Mouse (Mus musculus): ENCODE measurements around the gene Tom1. TPM values are rescaled to one million over a fixed set of nuclear protein-coding genes. Genes with fewer than 3 reads are reported as not detected.

Gene Tom1
- polyA plus RNA-seq, 1 experiment from 2014 or later, result 13.2 TPM

DNA sequence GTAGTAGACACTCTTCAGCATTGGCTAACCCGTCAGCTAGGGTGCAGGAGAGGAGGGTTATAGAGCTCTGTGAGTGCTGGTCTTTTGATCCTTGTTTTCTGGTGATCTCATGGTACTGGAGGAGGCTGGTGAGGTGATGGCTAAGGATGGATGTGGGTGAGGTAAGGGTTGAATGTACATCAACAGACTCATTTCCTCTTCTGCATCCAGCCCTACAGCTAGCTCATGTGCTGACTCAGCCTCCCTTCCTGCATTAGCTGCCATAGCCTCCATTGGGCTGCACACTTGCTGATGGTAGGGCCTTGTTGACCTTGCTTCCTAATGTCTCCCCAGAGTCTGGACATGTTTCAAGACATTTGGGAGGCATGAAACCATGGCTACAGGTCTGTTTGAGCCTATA lies 9.5 kb downstream of the Tom1 start:
- Histone ChIP-seq H3K4me3 (replicated peaks) (no peak overlapping the region), H3K4me1 (replicated peaks) (peaks cover 11% of the 10 kb centered on the region), H3K36me3 (no peaks in the 10 kb centered on the region), H3K27me3 (no peaks in the 10 kb centered on the region), H3K4me2 (no peak overlapping the region), H3K9ac (no peak overlapping the region), H3K9me3 (replicated peaks) (no peaks in the 10 kb centered on the region), H3K27ac (no peak overlapping the region)
- WGBS (ENCODE audit: insufficient replicate concordance), result 74% methylated on average over 1 of the region's 1 CpGs
- peak; percentile 13; the same call in 1 of the 2 replicates for ATAC-seq (ENCODE audit: low read depth)
- no peak for DNase-seq

DNA sequence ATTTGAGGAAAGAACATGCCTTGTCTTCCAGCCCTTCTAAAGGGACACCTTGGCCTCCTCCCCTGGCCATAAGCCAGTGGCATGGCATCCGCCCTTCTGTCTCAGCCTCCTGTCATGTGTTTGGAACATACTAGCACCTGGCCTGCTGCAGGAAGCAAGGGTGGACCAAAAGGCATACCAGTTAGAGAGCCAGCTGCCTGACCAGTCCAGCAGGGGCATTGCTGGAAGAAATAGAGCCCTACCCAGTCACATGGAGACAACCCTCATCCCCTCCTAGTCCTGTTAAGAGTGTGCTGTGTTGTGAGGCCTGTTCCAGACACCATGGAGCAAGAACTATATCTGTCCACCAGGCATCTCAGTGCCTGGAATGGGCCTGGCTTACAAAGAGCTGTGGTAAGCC lies 12.8 kb downstream of the Tom1 start:
- Histone ChIP-seq H3K27me3 (no peaks in the 10 kb centered on the region), H3K36me3 (no peaks in the 10 kb centered on the region), H3K9me3 (replicated peaks) (no peaks in the 10 kb centered on the region), H3K9ac (no peak overlapping the region), H3K4me2 (no peak overlapping the region), H3K27ac (no peak overlapping the region), H3K4me1 (replicated peaks) (no peaks in the 10 kb centered on the region), H3K4me3 (replicated peaks) (no peak overlapping the region)
- WGBS (ENCODE audit: insufficient replicate concordance), result 65% methylated on average over 1 of the region's 1 CpGs
- DNase-seq (no peak), ATAC-seq (ENCODE audit: low read depth) (no peak)

GRCm38 (mm10) chr8:75047784-75048183 lies 14.3 kb downstream of the Tom1 start:
- H3K36me3 ChIP-seq, result 0 out of 2 replicates have a peak, but pooled peaks cover 5% of the 10 kb centered on the region
- 79% methylated on average over 3 of the region's 3 CpGs for WGBS (ENCODE audit: insufficient replicate concordance)
- H3K4me1 ChIP-seq (replicated peaks), result no peaks in the 10 kb centered on the region
- ATAC-seq (ENCODE audit: low read depth) (no peak), DNase-seq (no peak)
- no peak overlapping the region for H3K4me3 ChIP-seq (replicated peaks)
- no peaks in the 10 kb centered on the region for H3K27me3 ChIP-seq
- no peaks in the 10 kb centered on the region for H3K9me3 ChIP-seq (replicated peaks)
- H3K9ac ChIP-seq, result no peak overlapping the region; the same call in 1 of the 2 replicates
- no peak overlapping the region for H3K27ac ChIP-seq
- H3K4me2 ChIP-seq, result no peak overlapping the region

DNA sequence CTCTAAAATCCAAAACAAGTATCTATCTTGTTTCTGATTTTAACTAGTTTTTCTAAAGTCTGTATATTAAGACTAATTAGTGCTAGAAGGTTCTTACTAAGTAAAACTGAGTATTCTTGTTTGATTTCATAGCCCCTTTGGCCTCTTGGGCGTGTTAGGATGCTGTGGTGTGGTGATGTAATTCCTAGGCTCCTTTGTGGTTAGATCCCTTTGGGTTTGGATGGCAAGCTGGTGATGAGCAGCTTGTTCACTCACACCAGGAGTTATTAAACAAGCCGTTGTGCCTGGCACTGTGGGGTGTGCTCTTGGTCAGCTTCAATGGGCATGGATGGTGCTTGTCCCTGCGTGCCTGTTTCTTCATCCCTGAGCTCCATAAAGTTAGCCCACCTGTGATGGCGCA lies 19.8 kb downstream of the Tom1 start:
- H3K27me3 ChIP-seq, result no peaks in the 10 kb centered on the region
- peaks cover 10% of the 10 kb centered on the region; the same call in 1 of the 2 replicates for H3K36me3 ChIP-seq
- H3K4me2 ChIP-seq, result no peak overlapping the region
- WGBS (ENCODE audit: insufficient replicate concordance), result 74% methylated on average over 4 of the region's 4 CpGs
- H3K27ac ChIP-seq, result no peak overlapping the region
- ATAC-seq (ENCODE audit: low read depth) (no peak), DNase-seq (no peak)
- no peak overlapping the region for H3K4me3 ChIP-seq (replicated peaks)
- no peaks in the 10 kb centered on the region for H3K4me1 ChIP-seq (replicated peaks)
- no peak overlapping the region for H3K9ac ChIP-seq
- H3K9me3 ChIP-seq (replicated peaks), result no peaks in the 10 kb centered on the region

GRCm38 (mm10) chr8:75055673-75056072 lies 22.2 kb downstream of the Tom1 start:
- H3K4me2 ChIP-seq, result no peak overlapping the region
- 64% methylated on average over 2 of the region's 2 CpGs for WGBS (ENCODE audit: insufficient replicate concordance)
- no peak for ATAC-seq (ENCODE audit: low read depth)
- no peaks in the 10 kb centered on the region for H3K27me3 ChIP-seq
- no peak overlapping the region for H3K4me3 ChIP-seq (replicated peaks)
- H3K4me1 ChIP-seq (replicated peaks), result no peaks in the 10 kb centered on the region
- H3K9ac ChIP-seq, result no peak overlapping the region
- peaks cover 14% of the 10 kb centered on the region; the same call in 1 of the 2 replicates for H3K36me3 ChIP-seq
- DNase-seq, result no peak
- H3K27ac ChIP-seq, result no peak overlapping the region
- no peaks in the 10 kb centered on the region for H3K9me3 ChIP-seq (replicated peaks)

- no peak for DNase-seq
- WGBS (ENCODE audit: insufficient replicate concordance), result 65% methylated on average over 6 of the region's 6 CpGs
- Histone ChIP-seq H3K9me3 (replicated peaks) (no peaks in the 10 kb centered on the region), H3K27ac (no peak overlapping the region), H3K4me2 (no peak overlapping the region), H3K9ac (no peak overlapping the region), H3K27me3 (no peaks in the 10 kb centered on the region), H3K36me3 (peaks cover 16% of the 10 kb centered on the region), H3K4me1 (replicated peaks) (no peaks in the 10 kb centered on the region), H3K4me3 (replicated peaks) (no peak overlapping the region)
- ATAC-seq (ENCODE audit: low read depth), result no peak
Observed at GRCm38 (mm10) chr8:75060022-75060421, 26.5 kb downstream of the Tom1 start.

- Histone ChIP-seq H3K27me3 (no peaks in the 10 kb centered on the region), H3K27ac (no peak overlapping the region), H3K4me1 (replicated peaks) (no peaks in the 10 kb centered on the region), H3K4me3 (replicated peaks) (no peak overlapping the region), H3K4me2 (no peak overlapping the region), H3K36me3 (peaks cover 21% of the 10 kb centered on the region), H3K9me3 (replicated peaks) (no peaks in the 10 kb centered on the region), H3K9ac (no peak overlapping the region)
- DNase-seq (no peak), ATAC-seq (ENCODE audit: low read depth) (no peak)
- 71% methylated on average over 2 of the region's 2 CpGs for WGBS (ENCODE audit: insufficient replicate concordance)
Observed at GRCm38 (mm10) chr8:75060815-75061214, 27.3 kb downstream of the Tom1 start.

DNA sequence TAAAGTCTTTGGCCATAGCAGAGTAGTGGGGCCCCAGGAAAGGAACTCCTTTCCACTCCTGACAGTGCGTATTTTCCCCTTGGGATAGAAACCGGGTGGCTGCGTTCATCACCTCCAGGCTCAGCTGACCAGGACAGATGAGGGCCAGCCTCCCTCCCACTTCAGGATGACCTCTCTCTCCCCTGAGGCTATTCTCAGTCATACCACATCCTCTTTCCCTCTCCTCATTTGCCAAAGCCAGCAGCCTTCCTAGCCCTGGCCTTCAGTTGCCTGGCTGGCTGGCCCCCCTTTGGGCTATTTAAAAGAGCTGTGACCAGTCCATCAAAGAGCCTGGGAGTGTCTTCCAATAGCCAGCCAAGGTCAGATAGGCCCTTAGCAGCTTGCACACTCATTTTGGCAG lies 29.8 kb downstream of the Tom1 start:
- no peak for ATAC-seq (ENCODE audit: low read depth)

GRCm38 (mm10) chr8:75064790-75065189 lies 31.3 kb downstream of the Tom1 start:
- peaks cover 16% of the 10 kb centered on the region for H3K36me3 ChIP-seq
- no peak overlapping the region for H3K4me2 ChIP-seq
- H3K27me3 ChIP-seq, result no peaks in the 10 kb centered on the region
- no peak overlapping the region for H3K4me3 ChIP-seq (replicated peaks)
- no peak overlapping the region for H3K27ac ChIP-seq
- no peak overlapping the region for H3K9ac ChIP-seq
- WGBS (ENCODE audit: insufficient replicate concordance), result 78% methylated on average over 3 of the region's 3 CpGs
- DNase-seq (no peak), ATAC-seq (ENCODE audit: low read depth) (no peak)
- no peaks in the 10 kb centered on the region for H3K4me1 ChIP-seq (replicated peaks)
- no peaks in the 10 kb centered on the region for H3K9me3 ChIP-seq (replicated peaks)

More for the DNA sequence above, 29.8 kb downstream of the Tom1 start:
- DNase-seq, result no peak
- Histone ChIP-seq H3K9ac (no peak overlapping the region), H3K4me2 (no peak overlapping the region), H3K27me3 (no peaks in the 10 kb centered on the region), H3K4me1 (replicated peaks) (no peaks in the 10 kb centered on the region), H3K27ac (no peak overlapping the region), H3K36me3 (peaks cover 16% of the 10 kb centered on the region), H3K9me3 (replicated peaks) (no peaks in the 10 kb centered on the region), H3K4me3 (replicated peaks) (no peak overlapping the region)
- WGBS (ENCODE audit: insufficient replicate concordance), result 74% methylated on average over 3 of the region's 3 CpGs

DNA sequence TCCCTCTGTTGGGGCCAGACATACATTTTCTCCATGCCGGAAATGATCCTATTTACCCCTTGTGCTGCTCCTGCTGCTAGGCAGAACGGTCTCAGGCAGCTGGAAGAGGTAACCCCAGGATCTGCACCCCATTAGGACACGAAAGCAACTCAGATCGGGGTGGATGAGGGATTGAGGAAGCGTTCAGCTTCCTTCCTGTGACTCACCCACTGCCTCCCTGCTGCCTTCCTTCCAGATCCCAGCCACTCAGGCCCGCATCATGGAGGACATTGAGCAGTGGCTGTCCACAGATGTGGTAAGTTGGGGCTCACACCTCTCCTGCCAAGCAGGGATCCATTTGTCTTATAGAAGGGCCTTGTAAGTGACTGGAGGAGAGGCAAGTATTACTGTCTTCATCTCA lies 33.8 kb downstream of the Tom1 start:
- no peaks in the 10 kb centered on the region for H3K4me1 ChIP-seq (replicated peaks)
- no peak overlapping the region for H3K9ac ChIP-seq
- no peaks in the 10 kb centered on the region for H3K9me3 ChIP-seq (replicated peaks)
- no peak overlapping the region for H3K4me2 ChIP-seq
- H3K27ac ChIP-seq, result no peak overlapping the region
- peaks cover 12% of the 10 kb centered on the region for H3K36me3 ChIP-seq
- no peaks in the 10 kb centered on the region for H3K27me3 ChIP-seq
- WGBS (ENCODE audit: insufficient replicate concordance), result 38% methylated on average over 6 of the region's 6 CpGs
- no peak overlapping the region for H3K4me3 ChIP-seq (replicated peaks)
- no peak for ATAC-seq (ENCODE audit: low read depth)
- DNase-seq, result no peak

- DNase-seq, result no peak
- ATAC-seq (ENCODE audit: low read depth), result no peak
- H3K9ac ChIP-seq, result no peak overlapping the region
- WGBS (ENCODE audit: insufficient replicate concordance), result 63% methylated on average over 1 of the region's 1 CpGs
- H3K4me2 ChIP-seq, result no peak overlapping the region
- no peak overlapping the region for H3K27ac ChIP-seq
- no peaks in the 10 kb centered on the region for H3K9me3 ChIP-seq (replicated peaks)
- H3K4me3 ChIP-seq (replicated peaks), result no peak overlapping the region
- peaks cover 3% of the 10 kb centered on the region; the same call in 1 of the 2 replicates for H3K36me3 ChIP-seq
- H3K27me3 ChIP-seq, result no peaks in the 10 kb centered on the region
- H3K4me1 ChIP-seq (replicated peaks), result no peaks in the 10 kb centered on the region
Observed at GRCm38 (mm10) chr8:75070297-75070696, 36.8 kb downstream of the Tom1 start.

- H3K4me1 ChIP-seq (replicated peaks), result no peaks in the 10 kb centered on the region
- no peak overlapping the region for H3K9ac ChIP-seq
- H3K36me3 ChIP-seq, result no peaks in the 10 kb centered on the region
- H3K27me3 ChIP-seq, result no peaks in the 10 kb centered on the region
- no peaks in the 10 kb centered on the region for H3K9me3 ChIP-seq (replicated peaks)
- no peak overlapping the region for H3K4me2 ChIP-seq
- peak; percentile 71 for DNase-seq
- no peak overlapping the region for H3K27ac ChIP-seq
- 29% methylated on average over 3 of the region's 4 CpGs for WGBS (ENCODE audit: insufficient replicate concordance)
- peak; percentile 73 for ATAC-seq (ENCODE audit: low read depth)
- no peak overlapping the region for H3K4me3 ChIP-seq (replicated peaks)
Observed at GRCm38 (mm10) chr8:75071627-75072346, 38.3 kb downstream of the Tom1 start.
